Mouse (Mus musculus) bone marrow macrophage, adult 2 months (primary cell): ENCODE measurements around the gene Gm13275. TPM values are rescaled to one million over a fixed set of nuclear protein-coding genes. Genes with fewer than 3 reads are reported as not detected.
"Not testable (repeated sequence)": the region's sequence is repeated elsewhere in the genome, so short reads cannot be mapped to it uniquely, and the experiment has no call there.

Source experiments
- H3K27ac ChIP-seq: 2 replicates; pipeline ENCODE4 v1.5.1; 2012; ENCODE audit warnings: low read depth, low read length; ENCODE audit not compliant: insufficient read depth
- H3K4me1 ChIP-seq: 2 replicates; pipeline ENCODE4 v1.6.1; 2012; ENCODE audit warnings: low read length; ENCODE audit not compliant: control insufficient read depth, insufficient read depth
- H3K4me3 ChIP-seq: 2 replicates; pipeline ENCODE4 v1.5.1; 2012; ENCODE audit warnings: mild to moderate bottlenecking, low read length, moderate library complexity; ENCODE audit not compliant: insufficient read depth
- CTCF ChIP-seq: IDR thresholded peaks from 2 replicates; pipeline ENCODE4 v1.5.1; 2012; ENCODE audit warnings: low read depth, mild to moderate bottlenecking, low read length, moderate library complexity
- POLR2A ChIP-seq: IDR thresholded peaks from 2 replicates; pipeline ENCODE4 v1.6.1; 2012; ENCODE audit warnings: mild to moderate bottlenecking, low read depth, low read length, borderline replicate concordance
- polyA plus RNA-seq: library from polyadenylated mRNA; stranded (reverse); fragments of >200 nt; gene quantifications from 2 replicates; pipeline ENCODE4 v1.2.4, GENCODE M21; 2012; ENCODE audit not compliant: missing spikeins, insufficient read depth, insufficient read length

Gene Gm13275
- polyA plus RNA-seq, 1 experiment, result not detected

GRCm38 (mm10) chr4:88819659-88820058, 25.4 kb downstream of the Gm13275 start, which contains the start of gene Ifna11:
Gene Ifna11, plus strand, starts transcription at chr4:88819959.
- Histone ChIP-seq H3K4me1 (no peaks in the 10 kb centered on the region), H3K27ac (no peak within 1 kb of the TSS), H3K4me3 (no peak within 1 kb of the TSS)
- TF ChIP-seq POLR2A (no peak), CTCF (no peak)

GRCm38 (mm10) chr4:88822995-88823394, 28.7 kb downstream of the Gm13275 start:
- Histone ChIP-seq H3K4me3 (no peak overlapping the region), H3K4me1 (no peaks in the 10 kb centered on the region), H3K27ac (no peak overlapping the region)
- TF ChIP-seq CTCF (no peak), POLR2A (no peak)

- H3K4me3 ChIP-seq, H3K4me1 ChIP-seq, H3K27ac ChIP-seq: not testable (repeated sequence)
Observed at GRCm38 (mm10) chr4:88827116-88827515, 32.8 kb downstream of the Gm13275 start, which contains the start of gene Ifna6. Gene Ifna6, plus strand, starts transcription at chr4:88827416.

GRCm38 (mm10) chr4:88830523-88830922, 36.2 kb downstream of the Gm13275 start:
- H3K27ac ChIP-seq, result no peak overlapping the region
- TF ChIP-seq POLR2A, result no peak
- TF ChIP-seq CTCF, result no peak
- H3K4me1 ChIP-seq, result no peaks in the 10 kb centered on the region
- H3K4me3 ChIP-seq, result no peak overlapping the region

- H3K4me3 ChIP-seq, H3K27ac ChIP-seq, H3K4me1 ChIP-seq: not testable (repeated sequence)
Observed at GRCm38 (mm10) chr4:88835225-88835624, 40.9 kb downstream of the Gm13275 start, which contains the start of gene Ifna5. Gene Ifna5, plus strand, starts transcription at chr4:88835525.

GRCm38 (mm10) chr4:88838828-88839227, 44.5 kb downstream of the Gm13275 start:
- no peak overlapping the region for H3K27ac ChIP-seq
- no peaks in the 10 kb centered on the region for H3K4me1 ChIP-seq
- no peak overlapping the region for H3K4me3 ChIP-seq
- TF ChIP-seq POLR2A (no peak), CTCF (no peak)

GRCm38 (mm10) chr4:88840058-88840457, 45.8 kb downstream of the Gm13275 start:
- no peaks in the 10 kb centered on the region for H3K4me1 ChIP-seq
- no peak overlapping the region for H3K4me3 ChIP-seq
- no peak overlapping the region for H3K27ac ChIP-seq
- TF ChIP-seq CTCF (no peak), POLR2A (no peak)

- TF ChIP-seq POLR2A, result no peak
- Histone ChIP-seq H3K4me3 (no peak within 1 kb of the TSS), H3K4me1 (no peaks in the 10 kb centered on the region), H3K27ac (no peak within 1 kb of the TSS)
Observed at GRCm38 (mm10) chr4:88841438-88841911, 47.2 kb downstream of the Gm13275 start, which contains the start of gene Ifna4. Gene Ifna4, plus strand, starts transcription at chr4:88841861.

Other genes starting within 250 kb of the Gm13275 start
- not detected in 2 replicates for gene Ifna15, start 236.2 kb upstream of the Gm13275 start, polyA plus RNA-seq
- gene Ifna14, start 222.7 kb upstream of the Gm13275 start, polyA plus RNA-seq, result not detected in 2 replicates
- not detected in 2 replicates for gene Ifna9, start 202.1 kb upstream of the Gm13275 start, polyA plus RNA-seq
- not detected in 2 replicates for gene Ifna12, start 191.1 kb upstream of the Gm13275 start, polyA plus RNA-seq
- not detected in 2 replicates for gene C87499, start 160.1 kb upstream of the Gm13275 start, polyA plus RNA-seq
- not detected in 2 replicates for gene Ifna13, start 150.0 kb upstream of the Gm13275 start, polyA plus RNA-seq
- gene Ifna16, start 117.6 kb upstream of the Gm13275 start, polyA plus RNA-seq, result not detected in 2 replicates
- gene Ifna2, start 110.6 kb upstream of the Gm13275 start, polyA plus RNA-seq, result not detected in 2 replicates
- gene Ifnab, start 103.1 kb upstream of the Gm13275 start, polyA plus RNA-seq, result not detected in 2 replicates
- gene Gm26566, start 72.7 kb upstream of the Gm13275 start, polyA plus RNA-seq, result not detected in 2 replicates
- 60.5 and 64.8 TPM in 2 replicates for gene Klhl9, start 72.0 kb upstream of the Gm13275 start, polyA plus RNA-seq
- not detected in 2 replicates for gene Gm13271, start 39.6 kb upstream of the Gm13275 start, polyA plus RNA-seq
- gene Gm13283, start 34.4 kb upstream of the Gm13275 start, polyA plus RNA-seq, result not detected in 2 replicates
- not detected in 2 replicates for gene Gm13290, start 20.7 kb upstream of the Gm13275 start, polyA plus RNA-seq
- gene Gm13289, start 17.6 kb upstream of the Gm13275 start, polyA plus RNA-seq, result not detected in 2 replicates
- gene Gm13272, start 14.6 kb upstream of the Gm13275 start, polyA plus RNA-seq, result not detected in 2 replicates
- not detected in 2 replicates for gene Ifnz, start 12.4 kb upstream of the Gm13275 start, polyA plus RNA-seq
- not detected in 2 replicates for gene Gm13276, start 8.8 kb upstream of the Gm13275 start, polyA plus RNA-seq
- not detected in 2 replicates for gene Gm13277, start 5.9 kb upstream of the Gm13275 start, polyA plus RNA-seq
- gene Gm13278, start 2.9 kb upstream of the Gm13275 start, polyA plus RNA-seq, result not detected in 2 replicates
- not detected in 2 replicates for gene Gm13279, start 2.9 kb downstream of the Gm13275 start, polyA plus RNA-seq
- not detected in 2 replicates for gene Gm13285, start 5.2 kb downstream of the Gm13275 start, polyA plus RNA-seq
- not detected in 2 replicates for gene Gm13287, start 8.8 kb downstream of the Gm13275 start, polyA plus RNA-seq
- gene Gm13288, start 11.0 kb downstream of the Gm13275 start, polyA plus RNA-seq, result not detected in 2 replicates
- gene Ifna7, start 21.7 kb downstream of the Gm13275 start, polyA plus RNA-seq, result not detected in 2 replicates
- not detected in 2 replicates for gene Ifna11, start 25.5 kb downstream of the Gm13275 start, polyA plus RNA-seq
- gene Ifna6, start 32.9 kb downstream of the Gm13275 start, polyA plus RNA-seq, result not detected in 2 replicates
- not detected in 2 replicates for gene Ifna5, start 41.0 kb downstream of the Gm13275 start, polyA plus RNA-seq
- not detected in 2 replicates for gene Ifna4, start 47.4 kb downstream of the Gm13275 start, polyA plus RNA-seq
- gene Ifna1, start 55.6 kb downstream of the Gm13275 start, polyA plus RNA-seq, result not detected in 2 replicates
- gene Ifne, start 85.7 kb downstream of the Gm13275 start, polyA plus RNA-seq, result not detected in 2 replicates